Mouse (Mus musculus) layer of hippocampus, adult 9-10 months (tissue): ENCODE measurements around the gene Tmprss3.

ENCODE experiments used
- DNase-seq: peaks from one replicate; pipeline ENCODE4 v3.0.0; 2022; ENCODE audit warnings: low spot score

Tmprss3 gene

GRCm38 (mm10) chr17:31195207-31195606, 3.6 kb downstream of the Tmprss3 start:
- DNase-seq = no peak

GRCm38 (mm10) chr17:31193360-31193759, 5.4 kb downstream of the Tmprss3 start:
- no peak for DNase-seq

GRCm38 (mm10) chr17:31192663-31193062, 6.1 kb downstream of the Tmprss3 start:
- no peak for DNase-seq

- DNase-seq = no peak
These were observed 7.0 kb downstream of the Tmprss3 start for GRCm38 (mm10) chr17:31191825-31192224.

- peak; percentile 43 for DNase-seq
These were observed 11.4 kb downstream of the Tmprss3 start for GRCm38 (mm10) chr17:31187370-31187769.

GRCm38 (mm10) chr17:31184269-31184990, 14.3 kb downstream of the Tmprss3 start:
- DNase-seq = no peak

GRCm38 (mm10) chr17:31183180-31183974, 15.4 kb downstream of the Tmprss3 start:
- peak; percentile 29 for DNase-seq

GRCm38 (mm10) chr17:31181490-31181889, 17.3 kb downstream of the Tmprss3 start:
- DNase-seq = no peak

GRCm38 (mm10) chr17:31176321-31176720, 22.5 kb downstream of the Tmprss3 start:
- DNase-seq = no peak

GRCm38 (mm10) chr17:31169796-31170195, 29.0 kb downstream of the Tmprss3 start:
- no peak for DNase-seq

GRCm38 (mm10) chr17:31165127-31165526, 33.6 kb downstream of the Tmprss3 start, which contains the start of gene Tff1:
Gene Tff1 (minus strand): TSS chr17:31165277.
- DNase-seq = no peak

GRCm38 (mm10) chr17:31163821-31164220, 35.0 kb downstream of the Tmprss3 start:
- DNase-seq = no peak

GRCm38 (mm10) chr17:31162607-31163006, 36.2 kb downstream of the Tmprss3 start:
- no peak for DNase-seq

- DNase-seq = no peak
These were observed 38.5 kb downstream of the Tmprss3 start for GRCm38 (mm10) chr17:31160291-31160690.

- no peak for DNase-seq
These were observed 40.9 kb downstream of the Tmprss3 start for GRCm38 (mm10) chr17:31157921-31158320.

GRCm38 (mm10) chr17:31153785-31154184, 45.0 kb downstream of the Tmprss3 start:
- DNase-seq = no peak

GRCm38 (mm10) chr17:31152966-31153499, 45.7 kb downstream of the Tmprss3 start:
- no peak for DNase-seq

GRCm38 (mm10) chr17:31152512-31152911, 46.3 kb downstream of the Tmprss3 start:
- DNase-seq = no peak

- DNase-seq = no peak
These were observed 52.8 kb downstream of the Tmprss3 start for GRCm38 (mm10) chr17:31145998-31146397.

GRCm38 (mm10) chr17:31144040-31145037, 54.4 kb downstream of the Tmprss3 start, which contains the start of gene Tff2:
Gene Tff2 (minus strand): TSS chr17:31144282.
- no peak for DNase-seq

- no peak for DNase-seq
These were observed 56.7 kb downstream of the Tmprss3 start for GRCm38 (mm10) chr17:31142116-31142515.

GRCm38 (mm10) chr17:31138398-31138797, 60.4 kb downstream of the Tmprss3 start:
- DNase-seq = no peak
